28 mouse cellular contexts compared by ENCODE assay signal in genomic region chr9:49969429-49969828, GRCm38 (mm10).
"Had no signal": no experiment of that assay in that cellular context is flagged by ENCODE, and none has a peak within 500 bp of the region (broad histone marks: within the 10 kb centered on the region; RNA-seq: fewer than 3 reads in every experiment).

No protein-coding gene starts in this region.

- H3K27me3 ChIP-seq: embryonic facial prominence, embryonic 12.5 days; embryonic facial prominence, embryonic 13.5 days; embryonic facial prominence, embryonic 15.5 days; forebrain, embryonic 12.5 days; forebrain, embryonic 13.5 days; forebrain, embryonic 15.5 days had no signal

- H3K9me3 ChIP-seq: embryonic facial prominence, embryonic 10.5 days; embryonic facial prominence, embryonic 12.5 days; embryonic facial prominence, embryonic 13.5 days; embryonic facial prominence, embryonic 15.5 days; forebrain, embryonic 10.5 days; forebrain, embryonic 12.5 days; forebrain, embryonic 13.5 days; forebrain, embryonic 15.5 days had no signal

- H3K4me3 ChIP-seq: embryonic facial prominence, embryonic 10.5 days; embryonic facial prominence, embryonic 12.5 days; embryonic facial prominence, embryonic 13.5 days; embryonic facial prominence, embryonic 15.5 days; erythroblast, embryonic 14.5 days; forebrain, embryonic 10.5 days; forebrain, embryonic 12.5 days; forebrain, embryonic 13.5 days; forebrain, embryonic 15.5 days; gastrocnemius, adult 2 months had no signal

- H3K4me1 ChIP-seq: embryonic facial prominence, embryonic 10.5 days; embryonic facial prominence, embryonic 12.5 days; embryonic facial prominence, embryonic 13.5 days; embryonic facial prominence, embryonic 15.5 days; forebrain, embryonic 10.5 days; forebrain, embryonic 12.5 days; forebrain, embryonic 13.5 days; forebrain, embryonic 15.5 days had no signal

- H3K27ac ChIP-seq: embryonic facial prominence, embryonic 10.5 days; embryonic facial prominence, embryonic 12.5 days; embryonic facial prominence, embryonic 13.5 days; embryonic facial prominence, embryonic 15.5 days; forebrain, embryonic 10.5 days; forebrain, embryonic 12.5 days; forebrain, embryonic 13.5 days; forebrain, embryonic 15.5 days; gastrocnemius, adult 2 months had no signal

- H3K9ac ChIP-seq: embryonic facial prominence, embryonic 12.5 days; embryonic facial prominence, embryonic 13.5 days; embryonic facial prominence, embryonic 15.5 days; forebrain, embryonic 12.5 days; forebrain, embryonic 13.5 days; forebrain, embryonic 15.5 days; forebrain, postnatal 0 days had no signal

- H3K36me3 ChIP-seq: embryonic facial prominence, embryonic 10.5 days; embryonic facial prominence, embryonic 12.5 days; embryonic facial prominence, embryonic 13.5 days; embryonic facial prominence, embryonic 15.5 days; forebrain, embryonic 10.5 days; forebrain, embryonic 12.5 days; forebrain, embryonic 15.5 days had no signal

- ATAC-seq: forebrain, embryonic 13.5 days; forebrain, embryonic 14.5 days; forebrain, embryonic 15.5 days; forebrain, embryonic 16.5 days; forebrain, postnatal 0 days had no signal

- H3K4me2 ChIP-seq: embryonic facial prominence, embryonic 12.5 days; embryonic facial prominence, embryonic 13.5 days; embryonic facial prominence, embryonic 15.5 days; forebrain, embryonic 12.5 days; forebrain, embryonic 13.5 days; forebrain, embryonic 15.5 days had no signal

- DNase-seq: cerebellum, adult 18-20 months; cerebellum, adult 2 months; cerebellum, adult 8-10 months; cerebellum, adult 9-10 months; cerebellum, adult 9-11 months; cerebellum, postnatal 10 days; cerebellum, postnatal 14 days; cerebellum, postnatal 25 days; cerebellum, postnatal 36 days; embryo, embryonic 11 days; forebrain, postnatal 0 days; gastrocnemius, adult 2 months; gastrocnemius, postnatal 10 days; gastrocnemius, postnatal 14 days; gastrocnemius, postnatal 25 days; gastrocnemius, postnatal 36 days; heart, adult 18-20 months had no signal
